25 mouse cellular contexts compared by ENCODE assay signal in the genomic region with DNA sequence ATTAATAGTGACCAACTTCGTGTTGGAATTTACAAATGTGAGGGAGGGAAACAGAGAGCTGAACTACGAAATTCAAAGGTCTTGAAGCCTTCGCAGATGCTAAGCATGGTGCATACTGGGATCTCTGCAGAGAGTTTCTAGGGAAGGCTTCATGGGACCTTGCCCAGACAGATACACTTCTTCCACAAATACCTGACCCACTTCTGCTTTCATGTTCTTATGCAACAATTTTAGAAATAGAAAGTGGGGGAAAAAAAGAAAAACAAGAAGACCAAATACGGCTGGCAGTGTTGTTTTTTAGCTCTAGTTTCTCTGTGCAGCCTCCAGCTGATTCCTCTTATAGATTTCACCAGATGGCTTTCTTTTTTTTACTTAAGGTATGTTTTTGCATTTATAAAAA. TPM values are rescaled to one million over a fixed set of nuclear protein-coding genes. Genes with fewer than 3 reads are reported as not detected.
DNase-seq lines count a peak whose midpoint lies in the region; ATAC-seq and TF ChIP-seq lines count a peak whose summit lies in the region.
"Had no signal": no experiment of that assay in that cellular context is flagged by ENCODE, and none has a peak within 500 bp of the region (broad histone marks: within the 10 kb centered on the region; RNA-seq: fewer than 3 reads in every experiment).

No protein-coding gene starts in this region.

- no peak overlapping the region for H3K27ac ChIP-seq in CH12.LX (ENCODE audit: insufficient read depth, low read depth)
- H3K27ac ChIP-seq: embryonic facial prominence, embryonic 12.5 days; forebrain, embryonic 12.5 days; heart, embryonic 15.5 days; hindbrain, embryonic 13.5 days; intestine, embryonic 15.5 days had no signal

- TF ChIP-seq POLR2A in CH12.LX (IDR thresholded peaks at IDR 0.05; ENCODE audit: low read depth, low read length): no peak

- dilution Hi-C loops in CH12.LX (cut with MboI; ENCODE audit: extremely low pct_ligation_motif_present, extremely low pct_unique_long_range_greater_than_20kb, low sequenced_read_pairs): no loop called here

- no peak for DNase-seq in frontal cortex, postnatal 10 days (ENCODE audit: low spot score in 2 of 2)
- DNase-seq in left cerebral cortex, adult 11 months (ENCODE audit: low spot score): peak; percentile 21
- DNase-seq in left cerebral cortex, postnatal 36 days (ENCODE audit: low spot score in 2 of 2): no peak
- DNase-seq in CH12.LX (ENCODE audit: extremely low read depth): no peak
- DNase-seq in cerebellum, postnatal 10 days: no peak
- no peak for DNase-seq in retina, embryonic 14.5 days (ENCODE audit: low spot score)
- DNase-seq: adrenal gland, postnatal 10 days; B cell, adult 2 months; cerebellum, adult 11-12 months; cerebellum, adult 9-10 months; gastrocnemius, postnatal 25 days; heart, adult 18-20 months; heart, postnatal 14 days had no signal

- H3K4me2 ChIP-seq in CH12.LX (ENCODE audit: insufficient read depth, low read depth, poor library complexity, severe bottlenecking): no peak overlapping the region
- H3K4me2 ChIP-seq: embryonic facial prominence, embryonic 12.5 days; forebrain, embryonic 12.5 days; heart, embryonic 11.5 days; heart, embryonic 15.5 days; hindbrain, embryonic 13.5 days; intestine, embryonic 15.5 days had no signal

- H3K4me1 ChIP-seq in CH12.LX (ENCODE audit: control insufficient read depth in 1 of 2, insufficient read depth in 2 of 2): peaks cover 3 to 22% of the 10 kb centered on the region in 2 experiments; a peak in 3 of 4 replicates
- H3K4me1 ChIP-seq: embryonic facial prominence, embryonic 12.5 days; forebrain, embryonic 12.5 days; heart, embryonic 15.5 days; hindbrain, embryonic 13.5 days; intestine, embryonic 15.5 days had no signal

- H3K4me3 ChIP-seq in CH12.LX (replicated peaks in 1 of 3; ENCODE audit: low read depth in 2 of 3, low read length in 2 of 3, poor library complexity in 1 of 3): no peak overlapping the region
- H3K4me3 ChIP-seq: embryonic facial prominence, embryonic 12.5 days; forebrain, embryonic 12.5 days; heart, embryonic 15.5 days; hindbrain, embryonic 13.5 days; intestine, embryonic 15.5 days had no signal

- TF ChIP-seq EP300 in CH12.LX (IDR thresholded peaks at IDR 0.05; ENCODE audit: low read length): no peak

- intact Hi-C loops in left cerebral cortex, postnatal 36 days (cut with DNase I): no loop called here

- no peak overlapping the region for H3K9ac ChIP-seq in CH12.LX (ENCODE audit: insufficient read depth, low read depth)
- H3K9ac ChIP-seq: embryonic facial prominence, embryonic 12.5 days; forebrain, embryonic 12.5 days; heart, embryonic 15.5 days; hindbrain, embryonic 13.5 days; intestine, embryonic 15.5 days had no signal

- no peak for TF ChIP-seq CTCF in CH12.LX (conservative IDR thresholded peaks at IDR 0.05 in 1 of 2, IDR thresholded peaks at IDR 0.05 in 1 of 2; ENCODE audit: low read depth in 2 of 2, low read length in 2 of 2)

- no peaks in the 10 kb centered on the region for H3K27me3 ChIP-seq in CH12.LX (replicated peaks)
- H3K27me3 ChIP-seq: embryonic facial prominence, embryonic 12.5 days; forebrain, embryonic 12.5 days; heart, embryonic 15.5 days; hindbrain, embryonic 13.5 days; intestine, embryonic 15.5 days had no signal

- H3K36me3 ChIP-seq in CH12.LX (replicated peaks in 1 of 2; ENCODE audit: control insufficient read depth in 1 of 2, insufficient read depth in 1 of 2, low read length in 1 of 2): no peaks in the 10 kb centered on the region
- H3K36me3 ChIP-seq: embryonic facial prominence, embryonic 12.5 days; forebrain, embryonic 12.5 days; heart, embryonic 15.5 days; hindbrain, embryonic 13.5 days; intestine, embryonic 15.5 days had no signal

- no peaks in the 10 kb centered on the region for H3K79me2 ChIP-seq in CH12.LX (replicated peaks; ENCODE audit: control insufficient read depth, extremely low read depth, insufficient read depth, poor library complexity, severe bottlenecking)

- TF ChIP-seq RAD21 in CH12.LX (IDR thresholded peaks at IDR 0.05; ENCODE audit: low read depth, low read length): no peak

- H3K9me3 ChIP-seq in CH12.LX (replicated peaks; ENCODE audit: low read length): no peaks in the 10 kb centered on the region
- H3K9me3 ChIP-seq: embryonic facial prominence, embryonic 12.5 days; forebrain, embryonic 12.5 days; heart, embryonic 15.5 days; hindbrain, embryonic 13.5 days; intestine, embryonic 15.5 days had no signal

- peak; percentile 95 for ATAC-seq in frontal cortex, adult (ENCODE audit: low TSS enrichment)
- ATAC-seq in megakaryocyte, adult 5-6 weeks (ENCODE audit: poor library complexity, severe bottlenecking): peak; percentile 64
- ATAC-seq: CD4-positive, CD25-positive, alpha-beta regulatory T cell, adult 4 months; forebrain, embryonic 16.5 days; intestine, embryonic 15.5 days had no signal

- in situ Hi-C loops in CH12.LX (cut with MboI; ENCODE audit: low pct_ligation_motif_present, low pct_unique_long_range_greater_than_20kb, low sequenced_read_pairs): no loop called here

TF ChIP-seq in CH12.LX, 34 proteins besides CTCF, POLR2A, EP300 and RAD21:
- TF ChIP-seq NELFE (IDR thresholded peaks at IDR 0.05; ENCODE audit: low read depth, low read length): no peak
- no peak for TF ChIP-seq GABPA (IDR thresholded peaks at IDR 0.05; ENCODE audit: insufficient replicate concordance, low read depth, low read length)
- TF ChIP-seq NRF1 (IDR thresholded peaks at IDR 0.05; ENCODE audit: low read depth, low read length): no peak
- no peak for TF ChIP-seq JUND (conservative IDR thresholded peaks at IDR 0.05; ENCODE audit: low read depth, low read length)
- no peak for TF ChIP-seq MAFK (IDR thresholded peaks at IDR 0.05; ENCODE audit: insufficient replicate concordance, low read length)
- TF ChIP-seq POLR2AphosphoS2 (IDR thresholded peaks at IDR 0.05; ENCODE audit: low read depth, low read length): no peak
- TF ChIP-seq ZNF384 (IDR thresholded peaks at IDR 0.05; ENCODE audit: low read depth, low read length): peak; percentile 56
- peak; percentile 19; the same call in 1 of the 2 replicates for TF ChIP-seq ETS1 (conservative IDR thresholded peaks at IDR 0.05; ENCODE audit: low read depth, low read length)
TF ChIP-seq in CH12.LX: peak in this region for 2.

RNA-seq across cellular contexts. Expression of a gene that starts 29.4 kb away (rescaled TPM):
- 10 to 100 TPM; 39.3 to 51.2 TPM for total RNA-seq in left cerebral cortex, postnatal 36 days (2021)
- 0.08 and 0.17 TPM in 2 replicates for total RNA-seq in CH12.LX (2012; rRNA removed)
- 0.23 and 0.28 TPM in 2 replicates for total RNA-seq in CH12.LX (2014; rRNA removed)
- 0.19 and 0.24 TPM in 2 replicates for polyA plus RNA-seq in CH12.LX (2012; ENCODE audit: insufficient read length, low read depth)
- total RNA-seq in megakaryocyte, adult 5-6 weeks (2015): not detected in 2 replicates
- not detected in 2 replicates for total RNA-seq in megakaryocyte, adult 5-6 weeks (2017)
- total RNA-seq: hematopoietic stem cell, adult 5-6 weeks; MEL had no signal
- polyA plus RNA-seq: CD4-positive, CD25-positive, alpha-beta regulatory T cell, adult 4 months had no signal

Comparison
In these comparisons a context has a peak if more than half of its experiments do, and no peak if none do; other contexts are left out.
1. RNA of a gene that starts 29.4 kb away (total RNA-seq): 39.3 to 51.2 TPM in left cerebral cortex, postnatal 36 days; 0.08 to 0.28 TPM in CH12.LX and not detected in megakaryocyte, adult 5-6 weeks; every median in the first group is over 10 times any median in the second.